Mouse (Mus musculus) testis, postnatal 14 days (tissue): Measurements from ENCODE around the gene Slc7a14.
"Not testable (repeated sequence)": the region's sequence is repeated elsewhere in the genome, so short reads cannot be mapped to it uniquely, and the experiment has no call there.

Experiments used
- DNase-seq: peaks from one replicate; pipeline ENCODE4 v3.0.0; 2021; ENCODE audit warnings: low spot score

Slc7a14 gene

DNA sequence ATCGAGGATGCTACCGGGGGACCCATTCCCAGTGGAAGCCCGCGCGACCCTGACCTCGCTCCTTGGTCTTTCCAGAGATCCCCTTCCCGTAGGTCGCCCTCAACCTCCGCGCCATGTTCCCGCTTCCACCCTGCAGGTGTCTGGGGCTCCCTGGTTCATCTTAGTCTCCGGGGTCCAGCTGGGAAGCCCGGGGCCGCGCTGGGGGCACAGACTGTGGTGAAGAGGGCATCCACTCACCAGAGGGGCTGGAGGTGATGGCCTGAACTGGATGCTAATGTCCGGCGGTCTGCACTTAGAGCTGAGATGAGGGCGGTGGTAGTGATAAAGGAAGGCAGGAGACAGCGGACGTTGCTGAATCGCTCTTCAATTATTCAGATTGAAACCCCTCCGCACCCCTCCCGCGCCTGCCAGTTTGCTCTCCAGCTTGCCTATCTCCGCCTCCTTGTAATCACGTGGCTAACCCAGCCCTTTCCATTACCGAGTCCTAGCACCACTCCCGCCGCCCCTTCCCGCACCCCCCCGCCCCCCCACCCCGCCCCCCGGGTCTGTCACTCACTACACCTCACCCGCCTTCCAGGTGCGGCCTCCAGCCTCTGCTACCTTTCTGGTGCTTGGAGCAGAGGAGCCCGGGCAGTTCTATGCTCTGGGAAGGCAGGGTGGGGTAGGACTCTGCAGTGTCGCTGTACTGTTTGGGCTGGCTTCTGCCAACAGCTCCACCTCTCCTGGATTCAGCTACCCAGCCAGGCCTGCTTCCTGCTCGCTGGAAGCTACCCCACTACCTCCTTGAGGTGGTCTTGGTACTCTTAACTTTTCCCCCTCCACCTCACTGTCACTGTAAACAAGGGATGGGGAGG is at the start of gene Slc7a14:
TSS of gene Slc7a14 (minus strand) at position 445 of the 854 bp plus-strand sequence.
- DNase-seq, result peak; percentile 4

DNA sequence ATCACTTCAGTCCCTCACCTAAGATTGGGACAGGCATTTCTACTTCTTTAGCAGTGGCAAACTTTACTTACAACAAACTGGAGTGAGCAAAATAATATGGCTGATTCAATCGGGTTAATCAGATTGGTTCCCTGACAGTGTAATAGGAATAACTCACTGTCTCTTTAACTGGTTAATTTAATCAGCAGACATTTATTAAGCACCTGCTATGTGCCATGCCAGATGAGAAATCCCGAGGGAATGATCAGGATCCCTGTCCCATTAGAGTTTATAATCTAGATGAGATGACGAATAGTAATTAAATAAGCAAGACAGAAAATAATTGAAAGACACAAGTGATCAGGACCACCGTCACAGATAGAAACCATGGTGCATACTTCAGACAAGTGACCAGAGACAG is 36.4 kb upstream of the Slc7a14 start:
- DNase-seq, result no peak

GRCm38 (mm10) chr3:31345766-31346165 is 35.6 kb upstream of the Slc7a14 start:
- DNase-seq, result no peak

GRCm38 (mm10) chr3:31339236-31339635 is 29.1 kb upstream of the Slc7a14 start:
- DNase-seq, result no peak

- no peak for DNase-seq
These were observed 18.2 kb upstream of the Slc7a14 start for GRCm38 (mm10) chr3:31328237-31328836.

DNA sequence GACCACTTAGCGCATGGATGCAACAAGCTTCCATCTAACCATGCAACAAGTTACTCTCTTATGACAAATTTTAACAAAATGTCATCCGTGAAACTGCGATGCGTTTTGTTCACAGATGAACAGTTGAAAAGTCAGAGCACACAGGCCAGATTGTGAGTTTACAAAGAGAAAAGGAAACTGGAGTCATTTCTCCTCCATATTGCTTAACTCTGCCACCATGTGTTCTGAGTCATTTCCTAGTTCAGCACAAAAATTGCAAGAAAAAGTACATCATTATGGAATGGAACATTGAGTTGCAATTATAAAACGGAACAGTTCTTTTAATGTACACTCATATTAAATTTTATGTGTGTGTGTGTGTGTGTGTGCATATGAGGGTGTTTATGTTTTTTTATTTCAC is 17.6 kb upstream of the Slc7a14 start:
- DNase-seq, result no peak

- no peak for DNase-seq
These were observed 14.1 kb upstream of the Slc7a14 start for GRCm38 (mm10) chr3:31324231-31324654.

GRCm38 (mm10) chr3:31309371-31309933 is 726 bp downstream of the Slc7a14 start:
- DNase-seq, result no peak

DNA sequence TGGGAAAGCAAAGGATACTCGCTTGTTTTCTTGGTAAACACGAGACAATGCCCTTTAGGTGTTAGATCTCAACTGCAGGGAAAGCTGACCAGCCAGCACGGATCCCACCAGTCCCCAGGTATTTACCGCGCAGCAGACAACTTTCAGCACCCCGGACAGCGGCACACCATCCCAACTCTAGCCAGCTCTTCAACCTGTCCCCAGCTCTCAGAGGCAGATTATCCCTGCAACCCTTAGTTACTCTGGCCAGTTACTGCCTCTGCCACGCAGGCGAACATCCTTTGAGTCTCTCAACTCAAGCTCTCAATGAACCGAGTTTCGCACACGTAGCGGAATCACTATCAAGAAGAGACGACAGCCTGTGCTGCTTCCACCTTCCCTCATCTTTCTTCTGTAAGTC is 1.3 kb downstream of the Slc7a14 start:
- peak; percentile 46 for DNase-seq

DNA sequence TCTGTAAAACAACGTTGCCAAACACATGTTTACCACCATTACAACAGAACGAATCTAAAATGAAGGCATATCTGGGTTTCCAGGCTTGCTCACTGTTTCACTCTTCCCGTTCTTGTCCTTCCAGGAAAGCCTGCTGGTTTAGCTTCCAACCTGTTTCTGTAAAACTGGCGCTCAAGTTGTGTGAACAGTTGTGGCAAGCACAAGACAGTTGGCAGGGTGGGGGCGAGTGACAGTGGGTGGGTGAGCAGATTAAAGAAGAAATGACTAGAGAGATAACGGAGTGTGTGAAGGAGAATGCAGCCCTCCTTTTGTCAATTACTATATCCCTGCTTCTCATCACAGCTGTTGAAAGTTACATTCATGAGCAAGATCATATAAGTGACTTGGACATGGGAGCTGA is 2.2 kb downstream of the Slc7a14 start:
- no peak for DNase-seq

GRCm38 (mm10) chr3:31291673-31292602 is 18.2 kb downstream of the Slc7a14 start:
- no peak for DNase-seq

- DNase-seq, result no peak
These were observed 22.7 kb downstream of the Slc7a14 start for GRCm38 (mm10) chr3:31287421-31287948.

DNA sequence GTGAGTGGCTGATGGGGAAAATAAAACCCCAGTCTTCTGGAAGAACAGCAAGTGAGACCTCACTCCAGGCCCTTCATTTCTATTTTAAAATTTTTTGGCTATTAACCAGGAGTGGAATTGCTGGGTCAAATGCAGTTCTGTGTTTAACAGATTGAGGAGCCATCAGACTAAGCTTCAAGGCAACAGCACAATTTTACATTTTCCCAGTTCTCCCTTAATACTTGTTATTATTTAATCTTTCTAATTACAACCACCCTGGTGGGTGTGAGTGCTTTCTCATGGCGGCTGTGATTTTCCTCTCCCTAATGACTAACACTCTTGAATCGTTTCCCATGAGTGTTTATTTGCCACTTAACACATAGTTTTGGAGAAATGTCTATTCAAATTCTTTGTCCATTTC is 29.1 kb downstream of the Slc7a14 start:
- DNase-seq, result no peak

GRCm38 (mm10) chr3:31274875-31275274 is 35.3 kb downstream of the Slc7a14 start:
- DNase-seq, result no peak

- not testable (repeated sequence) for DNase-seq
These were observed 36.9 kb downstream of the Slc7a14 start for GRCm38 (mm10) chr3:31273247-31273646.

DNA sequence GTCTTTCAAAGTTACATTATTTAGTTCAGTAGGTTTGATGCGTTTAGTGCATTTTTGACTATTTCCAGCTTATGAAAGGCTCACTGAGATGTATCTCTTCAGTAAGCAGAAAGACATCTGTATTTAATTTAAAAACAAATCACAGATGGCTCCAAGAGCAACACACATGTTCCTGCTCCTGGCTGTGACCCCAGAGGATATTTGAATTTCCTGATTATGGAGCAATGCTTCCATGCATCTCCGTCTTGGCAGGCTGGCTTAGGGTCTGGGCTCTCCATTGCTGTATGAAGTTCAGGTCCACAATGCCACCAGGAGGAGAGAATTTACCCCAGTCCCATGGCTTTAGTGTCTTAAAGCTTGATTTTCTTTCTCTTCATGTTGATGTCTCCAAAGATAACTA is 37.5 kb downstream of the Slc7a14 start:
- DNase-seq, result no peak

- DNase-seq, result no peak
These were observed 40.4 kb downstream of the Slc7a14 start for GRCm38 (mm10) chr3:31269551-31270317.

- DNase-seq, result no peak
These were observed 42.3 kb downstream of the Slc7a14 start for GRCm38 (mm10) chr3:31267921-31268320.

DNA sequence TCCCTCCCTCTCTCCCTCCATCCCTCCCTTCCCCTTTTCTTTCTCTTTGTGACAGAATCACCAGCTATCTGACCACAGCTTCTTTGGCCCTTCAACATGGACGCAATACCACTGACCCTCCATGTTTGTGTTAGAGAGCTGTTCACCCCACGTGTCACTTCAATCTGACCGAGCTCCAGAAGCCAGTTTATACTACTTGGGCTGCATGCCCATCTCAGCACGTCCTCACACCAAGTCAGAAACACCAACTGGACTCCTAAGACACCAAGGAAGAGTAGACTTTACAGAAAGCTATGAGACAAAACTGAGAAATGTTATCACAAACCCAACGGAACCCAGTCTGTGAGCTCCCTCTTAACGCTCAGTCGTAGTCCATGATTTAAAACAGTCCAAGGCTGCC is 43.2 kb downstream of the Slc7a14 start:
- no peak for DNase-seq

DNA sequence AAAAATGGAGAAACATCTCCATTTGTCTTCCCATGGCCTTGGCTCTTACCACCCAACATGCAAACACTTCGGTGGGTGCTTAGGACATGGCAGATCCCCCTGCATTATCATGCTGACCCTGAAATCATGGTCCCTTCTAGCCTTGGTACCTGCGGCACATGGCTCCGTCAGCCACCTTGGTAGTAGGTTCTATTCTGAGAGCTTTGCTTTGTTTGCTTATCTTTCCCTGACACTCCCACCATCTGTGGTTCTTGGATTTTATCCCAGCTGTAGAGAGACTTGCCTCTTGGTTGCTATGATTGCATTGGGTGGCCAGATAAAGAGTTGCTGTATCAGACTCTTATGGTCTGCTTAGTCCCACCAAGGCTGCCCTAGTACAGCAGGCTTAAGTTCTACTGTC is 46.6 kb downstream of the Slc7a14 start:
- DNase-seq, result peak; percentile 26

DNA sequence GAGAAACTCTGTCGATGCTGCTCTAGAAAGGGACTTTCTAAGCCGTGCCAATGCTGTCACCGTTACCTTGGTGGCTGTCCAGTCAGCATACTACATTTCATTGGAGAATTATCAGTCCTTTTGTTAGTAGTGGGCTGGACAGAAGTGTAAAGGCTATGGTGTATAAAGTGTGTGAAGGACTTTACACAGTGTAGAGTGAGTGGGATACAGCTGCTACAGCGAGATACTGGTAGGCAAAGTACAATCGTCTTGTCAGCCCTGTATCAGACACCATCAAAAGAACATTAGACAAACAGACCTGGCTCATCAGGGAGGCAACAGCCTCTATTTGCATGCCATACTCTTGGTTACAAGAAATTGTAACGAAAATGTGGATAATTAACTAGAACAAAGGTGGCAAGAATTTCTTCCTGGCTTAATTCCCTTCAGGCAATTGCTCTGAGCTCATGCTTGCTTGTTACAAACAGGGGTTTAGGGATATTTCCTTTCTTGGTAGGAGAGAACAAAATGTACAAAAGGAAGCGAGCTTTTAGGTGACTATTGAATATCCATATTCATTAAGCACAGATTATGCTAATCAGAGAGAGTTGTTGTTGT is 48.7 kb downstream of the Slc7a14 start:
- DNase-seq, result no peak
